Mouse (Mus musculus) C2C12 (cell line): ENCODE data around the gene Adssl1. TPM values are rescaled to one million over a fixed set of nuclear protein-coding genes. Genes with fewer than 3 reads are reported as not detected.

Source experiments
- H3K27me3 ChIP-seq: one replicate; pipeline ENCODE4 v1.6.1; 2011; ENCODE audit not compliant: control insufficient read depth, insufficient read depth, insufficient read length
- H3K36me3 ChIP-seq: one replicate; pipeline ENCODE4 v1.6.1; 2011; ENCODE audit not compliant: control insufficient read depth, insufficient read depth
- H3K4me3 ChIP-seq: one replicate; pipeline ENCODE4 v1.5.1; 2011; ENCODE audit warnings: mild to moderate bottlenecking, control low read depth; ENCODE audit not compliant: poor library complexity, insufficient read depth, severe bottlenecking
- H3K79me2 ChIP-seq: one replicate; pipeline ENCODE4 v1.6.1; 2011; ENCODE audit not compliant: control insufficient read depth, insufficient read depth
- H3K79me3 ChIP-seq: one replicate; pipeline ENCODE4 v1.6.1; 2011; ENCODE audit warnings: low read depth, control low read depth
- H3ac ChIP-seq: one replicate; pipeline ENCODE3; 2011; ENCODE audit warnings: low read depth; ENCODE audit not compliant: control insufficient read depth, insufficient read length
- CEBPB ChIP-seq: IDR thresholded peaks from one replicate; pipeline ENCODE4 v1.6.1; 2011; ENCODE audit warnings: low read depth, mild to moderate bottlenecking, control low read depth, moderate library complexity
- CTCF ChIP-seq: IDR thresholded peaks from one replicate; pipeline ENCODE4 v1.5.1; 2011; ENCODE audit not compliant: control insufficient read depth, insufficient read depth, insufficient read length
- FOSL1 ChIP-seq: IDR thresholded peaks from one replicate; pipeline ENCODE4 v1.8.0; 2011; ENCODE audit warnings: mild to moderate bottlenecking, low read length; ENCODE audit not compliant: poor library complexity, insufficient read depth, severe bottlenecking
- MAX ChIP-seq: IDR thresholded peaks from one replicate; pipeline ENCODE4 v1.6.1; 2011; ENCODE audit warnings: mild to moderate bottlenecking, control low read depth
- MYOD1 ChIP-seq: IDR thresholded peaks from one replicate; pipeline ENCODE4 v1.6.1; 2011; ENCODE audit warnings: low read depth; ENCODE audit not compliant: control insufficient read depth, insufficient read length
- MYOG ChIP-seq: IDR thresholded peaks from one replicate; pipeline ENCODE4 v1.6.1; 2011; ENCODE audit not compliant: control insufficient read depth, insufficient read length; ENCODE audit errors: extremely low read depth
- USF1 ChIP-seq: IDR thresholded peaks from one replicate; pipeline ENCODE4 v1.6.1; 2011; ENCODE audit warnings: low read depth, mild to moderate bottlenecking, control low read depth, moderate library complexity
- polyA plus RNA-seq: library from polyadenylated mRNA; unstranded; fragments of >200 nt; fragmentation: generic; extraction: Trizol; gene quantifications from one replicate; pipeline ENCODE4 v1.2.1, GENCODE M21; 2012; ENCODE audit warnings: missing spikeins

The Adssl1 gene
- polyA plus RNA-seq, 1 experiment = 10.1 TPM

- H3K36me3 ChIP-seq = peaks cover 33% of the 10 kb centered on the region
- peaks cover 53% of the 10 kb centered on the region for H3K79me2 ChIP-seq
- TF ChIP-seq MYOG = no peak
- TF ChIP-seq MYOD1 = no peak
- no peak for TF ChIP-seq FOSL1
- no peak for TF ChIP-seq MAX
- TF ChIP-seq CTCF = no peak
- no peak for TF ChIP-seq USF1
- TF ChIP-seq CEBPB = no peak
- peak overlapping the region; percentile 76 for H3ac ChIP-seq
- H3K27me3 ChIP-seq = no peaks in the 10 kb centered on the region
- H3K79me3 ChIP-seq = peaks cover 43% of the 10 kb centered on the region
- peak overlapping the region; percentile 72 for H3K4me3 ChIP-seq
Measured at GRCm38 (mm10) chr12:112673576-112674091, 53.8 kb downstream of the Adssl1 start.

GRCm38 (mm10) chr12:112674132-112675011, 54.5 kb downstream of the Adssl1 start, which contains the start of gene Akt1:
Akt1 (minus strand) TSS chr12:112674884.
- Histone ChIP-seq H3K79me3 (peaks cover 39% of the 10 kb centered on the region), H3K36me3 (peaks cover 26% of the 10 kb centered on the region), H3ac (peak within 1 kb of the TSS; percentile 87), H3K27me3 (no peaks in the 10 kb centered on the region), H3K4me3 (peak within 1 kb of the TSS; percentile 72), H3K79me2 (peaks cover 46% of the 10 kb centered on the region)
- TF ChIP-seq CEBPB (no peak), MYOG (no peak), USF1 (no peak)

DNA sequence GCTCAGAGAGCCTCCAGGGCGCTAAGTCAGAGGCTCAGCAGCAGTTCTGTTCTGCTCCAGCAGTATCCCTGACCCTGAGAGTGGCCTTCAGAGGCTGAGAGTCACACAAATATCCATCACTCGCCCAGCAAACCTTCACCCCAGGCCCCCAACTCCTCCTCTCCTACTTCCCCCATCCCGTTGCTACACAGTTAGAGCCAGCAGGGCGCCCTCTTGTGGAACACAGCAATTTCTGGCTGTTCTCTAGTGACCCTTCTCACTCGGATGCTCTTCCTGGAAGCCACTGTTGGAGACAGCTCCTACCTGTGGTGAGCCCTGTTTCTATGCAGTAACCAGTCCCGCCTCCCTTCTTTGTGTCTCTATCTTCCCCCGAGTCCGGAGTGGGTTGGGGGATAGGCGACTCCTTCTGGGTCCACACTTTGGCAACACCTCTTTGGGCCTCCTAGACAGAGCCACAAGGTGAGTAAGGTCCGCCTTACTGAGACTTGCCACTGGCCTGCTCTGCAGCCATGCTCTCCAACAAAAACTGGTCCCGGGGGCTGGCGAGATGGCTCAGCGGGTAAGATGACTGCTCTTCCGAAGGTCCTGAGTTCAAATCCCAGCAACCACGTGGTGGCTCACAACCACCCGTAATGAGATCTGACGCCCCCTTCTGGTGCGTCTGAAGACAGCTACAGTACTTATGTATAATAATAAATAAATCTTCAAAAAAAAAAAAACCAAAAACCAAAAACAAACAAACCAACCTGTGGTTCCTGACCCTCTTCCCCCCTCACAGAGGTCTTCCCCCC, 55.6 kb downstream of the Adssl1 start:
- H3K4me3 ChIP-seq = no peak overlapping the region
- peaks cover 35% of the 10 kb centered on the region for H3K79me2 ChIP-seq
- H3K27me3 ChIP-seq = no peaks in the 10 kb centered on the region
- TF ChIP-seq CTCF (peak; percentile 60), FOSL1 (no peak), MYOG (no peak)
- H3K36me3 ChIP-seq = peaks cover 15% of the 10 kb centered on the region
- H3ac ChIP-seq = no peak overlapping the region
- peaks cover 29% of the 10 kb centered on the region for H3K79me3 ChIP-seq

GRCm38 (mm10) chr12:112677076-112677475, 57.2 kb downstream of the Adssl1 start:
- no peaks in the 10 kb centered on the region for H3K27me3 ChIP-seq
- no peaks in the 10 kb centered on the region for H3K36me3 ChIP-seq
- peaks cover 14% of the 10 kb centered on the region for H3K79me3 ChIP-seq
- H3K79me2 ChIP-seq = peaks cover 19% of the 10 kb centered on the region
- no peak overlapping the region for H3K4me3 ChIP-seq
- H3ac ChIP-seq = no peak overlapping the region
- TF ChIP-seq USF1 = no peak
- no peak for TF ChIP-seq MYOD1
- no peak for TF ChIP-seq MYOG
- TF ChIP-seq FOSL1 = no peak
- no peak for TF ChIP-seq MAX
- no peak for TF ChIP-seq CEBPB
- TF ChIP-seq CTCF = no peak

- Histone ChIP-seq H3K4me3 (no peak overlapping the region), H3K79me3 (peaks cover 4% of the 10 kb centered on the region), H3K27me3 (no peaks in the 10 kb centered on the region), H3ac (peak overlapping the region; percentile 43), H3K36me3 (no peaks in the 10 kb centered on the region), H3K79me2 (peaks cover 9% of the 10 kb centered on the region)
- TF ChIP-seq CTCF = no peak
- TF ChIP-seq CEBPB = no peak
- TF ChIP-seq MYOG = no peak
- no peak for TF ChIP-seq FOSL1
Measured at GRCm38 (mm10) chr12:112677943-112678554, 58.2 kb downstream of the Adssl1 start.
